Mouse (Mus musculus): ENCODE measurements around the gene Csf3.

GRCm38 (mm10) chr11:98743655-98744345 lies 42.7 kb downstream of the Csf3 start:
- TF ChIP-seq CTCF (IDR thresholded peaks at IDR 0.05) (no peak), EP300 (IDR thresholded peaks at IDR 0.05; ENCODE audit: insufficient read depth, low read depth, low read length) (no peak), POLR2A (IDR thresholded peaks at IDR 0.05; ENCODE audit: insufficient read depth, low read depth, low read length) (0 out of 2 replicates have a peak, but pooled peaks have one; percentile 22)
